Mouse (Mus musculus): Measurements from ENCODE around the gene Egflam.

The Egflam gene

GRCm38 (mm10) chr15:7292854-7293253 is 105.3 kb downstream of the Egflam start:
- no peak for DNase-seq (ENCODE audit: low spot score)

- no peak for DNase-seq (ENCODE audit: low spot score)
Measured at GRCm38 (mm10) chr15:7290003-7290402, 108.2 kb downstream of the Egflam start.

DNA sequence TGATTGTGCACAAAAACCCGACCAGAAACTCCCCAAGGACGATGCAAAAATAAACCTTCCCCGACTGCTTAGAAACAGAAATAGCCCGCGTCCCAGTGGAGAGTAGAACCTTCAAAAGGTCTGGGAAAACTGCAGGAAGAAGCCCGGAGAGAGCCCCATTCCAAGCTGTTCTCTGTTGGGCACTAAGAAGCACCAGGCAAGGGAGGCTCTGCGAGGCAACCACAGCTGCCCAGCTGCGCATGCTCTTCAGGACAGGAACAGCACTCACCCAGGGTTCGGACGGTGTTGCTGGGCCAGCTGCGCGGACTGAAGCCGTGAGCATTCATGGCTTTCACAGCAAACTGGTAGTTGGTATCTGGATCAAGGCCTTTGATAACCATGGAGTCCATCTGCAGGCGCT is 108.7 kb downstream of the Egflam start:
- no peak for DNase-seq (ENCODE audit: low spot score)

- peak; percentile 14 for DNase-seq (ENCODE audit: low spot score)
Measured at GRCm38 (mm10) chr15:7288841-7289424, 109.3 kb downstream of the Egflam start.

DNA sequence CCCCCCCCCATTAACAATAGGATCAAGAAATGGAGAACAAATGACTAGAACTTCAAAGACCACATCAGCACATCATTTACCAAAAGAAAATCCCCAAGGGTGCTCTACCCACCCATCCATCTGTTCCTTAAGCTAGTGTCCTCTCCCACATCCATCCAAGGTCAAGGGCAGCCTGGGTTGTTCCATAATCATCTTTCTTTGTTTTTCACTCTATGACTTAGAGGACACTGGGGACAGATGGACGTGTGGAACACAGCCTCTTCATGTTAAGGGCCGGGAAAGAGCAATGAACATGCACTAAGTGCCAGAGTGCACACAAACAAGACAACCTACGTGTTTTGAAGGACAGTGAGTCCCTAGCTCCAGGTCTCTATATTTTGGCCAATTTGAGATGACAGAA is 110.3 kb downstream of the Egflam start:
- DNase-seq (ENCODE audit: low spot score) = no peak

GRCm38 (mm10) chr15:7281579-7281978 is 116.6 kb downstream of the Egflam start:
- DNase-seq (ENCODE audit: low spot score) = no peak

DNA sequence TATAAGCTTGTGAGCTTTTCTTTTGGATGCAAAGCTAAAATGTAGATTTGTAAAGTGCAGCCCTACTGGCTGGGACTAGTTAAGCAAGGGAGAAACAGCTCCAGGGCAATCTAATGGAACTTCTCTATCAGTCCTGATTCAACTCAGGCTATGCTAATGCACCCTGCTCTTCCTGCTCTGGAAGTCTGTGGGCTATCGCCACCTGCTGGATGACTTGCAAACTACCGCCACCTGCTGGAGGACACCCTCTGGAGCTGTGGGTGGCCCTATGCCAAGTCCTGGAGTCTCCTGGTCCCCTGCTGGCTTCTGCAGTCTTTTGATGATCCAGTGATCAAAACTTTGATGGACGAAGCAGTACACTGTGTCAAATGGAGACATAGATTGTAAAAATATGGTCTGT is 134.4 kb downstream of the Egflam start:
- DNase-seq (ENCODE audit: low spot score) = peak; percentile 80

- DNase-seq (ENCODE audit: low spot score) = no peak
Measured at GRCm38 (mm10) chr15:7263339-7263738, 134.9 kb downstream of the Egflam start.

DNA sequence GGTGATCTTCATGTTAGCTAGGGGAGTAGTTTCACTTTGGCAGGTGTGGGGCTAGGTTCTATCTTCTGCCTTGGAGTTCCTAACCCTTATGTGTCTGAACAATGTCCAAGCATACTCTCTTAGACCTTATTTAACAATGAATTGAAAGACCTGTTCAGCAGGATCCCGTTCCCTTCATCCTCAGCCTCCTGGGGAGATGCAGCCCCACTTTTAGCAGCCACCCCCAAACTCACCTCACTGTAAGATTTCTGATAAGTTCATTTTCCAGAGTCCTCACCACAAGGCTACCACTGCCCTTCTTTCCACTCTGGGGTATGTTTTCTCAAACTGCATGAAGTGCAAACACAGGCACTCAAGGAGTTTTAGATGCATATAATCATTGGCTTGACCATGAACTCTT is 136.8 kb downstream of the Egflam start:
- no peak for DNase-seq (ENCODE audit: low spot score)

DNA sequence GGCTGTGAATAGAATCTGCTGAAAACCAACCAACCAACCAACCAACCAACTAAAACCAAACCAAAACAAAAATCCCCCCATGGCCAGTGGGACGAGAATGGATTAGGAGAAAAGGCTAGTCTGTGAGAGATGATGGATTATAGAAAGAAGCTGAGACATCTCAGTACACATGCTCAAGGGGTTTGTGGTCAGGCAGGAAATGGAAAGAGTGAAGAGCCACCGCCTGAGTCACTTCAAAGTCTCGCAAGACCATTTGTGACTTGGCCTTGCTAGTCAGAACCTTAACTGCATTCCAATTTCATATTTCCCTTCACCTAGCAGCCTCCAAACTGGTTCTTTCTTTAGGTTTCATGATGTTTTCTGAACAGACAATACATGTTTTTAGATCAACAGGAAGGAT is 141.6 kb downstream of the Egflam start:
- DNase-seq (ENCODE audit: low spot score) = no peak

- no peak for DNase-seq (ENCODE audit: low spot score)
Measured at GRCm38 (mm10) chr15:7253326-7253725, 144.9 kb downstream of the Egflam start.

GRCm38 (mm10) chr15:7252106-7252636 is 146.0 kb downstream of the Egflam start:
- DNase-seq (ENCODE audit: low spot score) = no peak

- DNase-seq (ENCODE audit: low spot score) = no peak
Measured at GRCm38 (mm10) chr15:7251042-7251441, 147.2 kb downstream of the Egflam start.

DNA sequence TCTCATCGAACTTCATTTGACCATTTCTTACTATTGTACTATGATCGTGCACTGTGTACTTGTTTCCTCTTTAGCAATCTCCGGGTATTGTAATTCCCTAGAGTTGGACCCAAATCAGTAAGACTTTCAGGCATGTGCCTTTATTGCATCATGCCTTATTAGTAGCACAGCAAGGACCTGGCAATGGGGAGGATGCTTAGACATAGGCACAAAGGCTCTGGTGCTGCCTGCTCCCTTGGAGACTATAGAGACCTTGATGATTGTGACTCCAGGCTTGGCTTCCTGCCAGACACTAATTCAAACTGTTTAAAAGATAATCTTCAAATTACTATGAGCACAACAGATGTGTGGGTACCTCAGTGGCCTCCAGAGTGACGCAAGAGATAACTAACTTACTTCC is 149.0 kb downstream of the Egflam start:
- DNase-seq (ENCODE audit: low spot score) = no peak

GRCm38 (mm10) chr15:7247321-7247720 is 150.9 kb downstream of the Egflam start:
- no peak for DNase-seq (ENCODE audit: low spot score)

- DNase-seq (ENCODE audit: low spot score) = no peak
Measured at GRCm38 (mm10) chr15:7242161-7242850, 155.9 kb downstream of the Egflam start.

GRCm38 (mm10) chr15:7240950-7241349 is 157.2 kb downstream of the Egflam start:
- DNase-seq (ENCODE audit: low spot score) = no peak

GRCm38 (mm10) chr15:7239904-7240303 is 158.3 kb downstream of the Egflam start:
- DNase-seq (ENCODE audit: low spot score) = no peak

DNA sequence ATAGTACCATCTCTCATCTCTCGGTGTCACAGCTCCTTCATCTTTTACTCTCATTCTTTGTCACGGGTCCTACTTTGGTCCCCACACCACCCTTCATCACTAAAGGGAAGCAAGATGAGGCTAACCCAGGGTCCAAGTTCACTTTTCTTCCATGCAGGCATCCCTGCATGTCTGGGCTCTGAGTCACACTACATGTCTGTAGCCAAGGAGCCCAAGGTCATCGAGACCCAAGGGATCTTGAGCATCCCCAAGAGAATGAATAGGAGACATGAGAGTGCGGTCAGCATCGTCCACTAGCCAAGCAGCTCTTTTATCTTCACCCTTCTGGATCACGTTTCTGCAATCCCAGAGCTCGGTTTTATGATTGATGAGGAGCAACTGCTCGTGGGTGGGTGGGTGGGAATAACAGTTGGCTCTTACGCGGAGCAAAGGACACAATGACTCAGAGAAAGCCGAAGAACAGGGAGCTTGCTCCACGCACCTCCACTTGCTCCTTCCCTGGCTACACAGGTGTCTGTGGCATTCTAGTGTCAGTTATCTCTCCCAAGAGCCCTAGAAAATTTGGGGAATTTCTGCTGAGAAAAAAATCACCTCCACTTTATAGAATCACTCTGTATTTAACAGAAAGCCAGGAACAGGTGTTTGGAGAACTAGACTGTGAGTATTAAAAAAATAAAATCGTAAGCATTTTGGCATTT is 164.7 kb downstream of the Egflam start:
- no peak for DNase-seq (ENCODE audit: low spot score)

- peak; percentile 92 for DNase-seq (ENCODE audit: low spot score)
Measured at GRCm38 (mm10) chr15:7226225-7226624, 172.0 kb downstream of the Egflam start.

GRCm38 (mm10) chr15:7224151-7224775 is 173.9 kb downstream of the Egflam start:
- DNase-seq (ENCODE audit: low spot score) = no peak

GRCm38 (mm10) chr15:7222809-7223208 is 175.4 kb downstream of the Egflam start:
- peak; percentile 39 for DNase-seq (ENCODE audit: low spot score)

DNA sequence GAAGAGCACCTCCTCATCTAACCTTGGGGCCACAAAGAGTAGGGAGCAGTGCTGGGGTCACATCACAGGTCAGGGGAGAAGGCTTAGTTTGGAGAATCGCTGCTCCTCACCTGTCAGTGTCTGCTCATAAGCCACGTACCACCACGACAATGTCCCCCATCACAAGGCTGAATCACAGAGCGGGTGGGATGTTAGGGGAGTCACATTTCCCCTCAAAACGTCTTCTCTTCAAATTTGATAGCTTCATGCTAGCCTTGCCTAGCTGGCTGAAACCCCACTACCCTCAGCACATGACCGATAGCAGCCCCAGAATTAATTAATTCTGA is 181.0 kb downstream of the Egflam start:
- no peak for DNase-seq (ENCODE audit: low spot score)

Data from embryo, embryonic 10.5 days (tissue).